Mouse (Mus musculus): ENCODE results near the gene Nox3.

GRCm38 (mm10) chr17:3641456-3641855 lies 54.6 kb downstream of the Nox3 start:
- TF ChIP-seq CHD2 (IDR thresholded peaks at IDR 0.05; ENCODE audit: low read depth, low read length) (no peak), MAFK (IDR thresholded peaks at IDR 0.05; ENCODE audit: insufficient read depth, low read depth, low read length) (no peak)
